Mouse (Mus musculus) kidney, postnatal 10 days (tissue): ENCODE measurements around the gene Tmem38a.

Experiments
- DNase-seq: peaks from one replicate; pipeline ENCODE4 v3.0.0; 2021; ENCODE audit warnings: mixed read lengths

Gene Tmem38a

DNA sequence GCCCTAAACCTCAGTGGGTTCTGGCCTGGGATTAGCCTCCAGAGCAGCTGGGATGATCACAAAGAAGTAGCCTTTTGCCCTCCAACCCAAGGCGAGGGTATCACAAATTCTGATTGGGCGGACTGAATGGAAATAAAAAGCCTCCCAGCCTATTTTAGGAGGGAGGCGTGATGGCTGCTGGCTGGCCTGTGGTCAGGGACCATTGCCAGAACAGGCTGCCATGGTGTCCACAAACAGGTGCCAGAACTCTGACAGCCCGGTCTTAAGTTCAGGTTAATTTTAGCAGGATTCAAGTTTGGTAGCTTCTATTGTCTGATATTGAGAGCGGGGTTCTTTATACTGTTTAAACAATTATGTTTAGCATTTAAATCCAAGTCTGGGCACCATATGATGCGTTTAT lies 16.0 kb downstream of the Tmem38a start:
- DNase-seq: no peak

DNA sequence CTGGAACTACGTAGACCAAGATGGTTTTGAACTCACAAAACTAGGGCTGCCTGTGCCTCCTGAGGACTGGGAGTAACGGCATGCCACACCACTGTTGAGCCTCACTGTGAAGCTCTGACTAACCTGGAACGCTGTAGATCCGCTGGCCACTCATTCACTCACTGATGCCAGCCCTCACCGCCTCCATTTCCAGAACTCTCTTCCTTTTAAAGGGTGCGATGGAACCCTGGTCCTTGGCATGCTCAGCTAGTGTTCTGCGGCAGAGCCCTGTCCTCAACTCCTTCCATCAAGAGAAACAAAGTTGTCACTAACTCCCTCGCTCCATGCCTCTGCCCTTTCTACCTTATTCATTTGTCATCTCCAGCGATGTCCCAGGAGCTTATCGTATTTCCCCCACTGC lies 17.0 kb downstream of the Tmem38a start:
- no peak for DNase-seq

DNA sequence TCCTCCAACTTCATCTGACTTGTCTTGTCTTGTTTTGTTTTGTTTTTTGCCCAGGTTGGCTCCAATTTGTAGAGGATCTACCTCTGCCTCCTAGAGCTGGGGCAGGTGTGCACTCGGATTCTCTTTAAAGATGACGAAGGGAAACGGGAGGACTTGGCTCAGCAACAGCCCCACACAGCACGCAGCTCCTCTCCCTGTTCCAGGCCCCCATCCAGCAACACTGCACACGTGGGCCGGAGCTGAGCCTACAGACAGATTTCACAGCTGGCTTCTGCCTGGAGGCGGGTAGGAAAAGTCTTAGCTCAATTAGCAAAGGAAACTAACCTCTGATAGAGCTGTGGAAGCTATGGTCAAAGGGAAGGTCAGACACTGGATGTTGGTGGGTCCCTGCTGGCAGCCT lies 17.4 kb downstream of the Tmem38a start:
- DNase-seq: no peak

DNA sequence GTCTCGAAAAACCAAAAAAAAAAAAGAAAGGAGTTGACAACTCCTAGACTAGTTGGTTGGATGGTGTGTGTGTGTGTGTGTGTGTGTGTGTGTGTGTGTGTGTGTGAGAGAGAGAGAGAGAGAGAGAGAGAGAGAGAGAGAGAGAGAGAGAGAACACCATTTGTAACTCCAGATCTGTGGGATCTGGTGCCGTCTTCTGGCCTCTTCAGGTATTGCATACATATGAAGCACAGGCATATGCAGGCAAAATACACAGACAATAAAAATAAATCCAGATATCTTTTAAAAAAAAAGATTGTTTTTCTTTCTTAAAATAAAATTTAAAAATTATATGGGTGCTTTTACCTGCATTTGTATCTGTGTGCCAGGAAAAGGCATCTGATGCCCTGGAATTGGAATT lies 18.3 kb downstream of the Tmem38a start:
- DNase-seq: peak; percentile 63
